ENCODE assay signal across 17 mouse cellular contexts in the genomic region with DNA sequence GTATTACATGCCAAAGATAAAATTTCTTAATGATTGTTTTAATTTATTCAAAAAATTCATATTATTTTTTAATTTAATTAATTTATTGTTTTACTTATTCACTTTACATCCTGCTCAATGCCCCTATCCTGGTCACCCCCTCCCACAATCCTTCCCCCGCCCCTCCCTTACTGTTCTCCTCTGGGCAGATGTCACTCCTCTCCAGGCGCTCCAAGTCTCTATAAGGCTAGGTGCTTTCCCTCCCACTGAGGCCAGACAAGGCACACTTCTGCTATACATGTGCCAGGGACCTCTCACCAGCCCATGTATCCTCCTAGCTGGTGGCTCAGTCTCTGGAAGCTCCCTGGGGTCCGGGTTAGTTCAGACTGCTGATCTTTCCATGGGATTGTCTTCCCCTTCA.
"Had no signal": no experiment of that assay in that cellular context is flagged by ENCODE, and none has a peak within 500 bp of the region (broad histone marks: within the 10 kb centered on the region; RNA-seq: fewer than 3 reads in every experiment).

No protein-coding gene starts in this region.

- H3K4me1 ChIP-seq: liver, embryonic 13.5 days; neural tube, embryonic 12.5 days; stomach, embryonic 15.5 days had no signal

- H3K27me3 ChIP-seq: liver, embryonic 13.5 days; neural tube, embryonic 12.5 days; stomach, embryonic 15.5 days had no signal

- H3K27ac ChIP-seq: left cerebral cortex, adult 2 months; liver, embryonic 13.5 days; neural tube, embryonic 12.5 days; stomach, embryonic 15.5 days had no signal

- H3K9ac ChIP-seq: liver, embryonic 13.5 days; neural tube, embryonic 12.5 days; stomach, embryonic 15.5 days had no signal

- DNase-seq: kidney, adult 2 months; kidney, postnatal 10 days; kidney, postnatal 36 days; layer of hippocampus, postnatal 36 days; liver, embryonic 13.5 days; lung, adult 2 months; lung, postnatal 14 days; lung, postnatal 4 days; retina, postnatal 1 day; right cerebral cortex, postnatal 25 days; spleen, adult 18-20 months; thymus, postnatal 25 days had no signal

- H3K4me2 ChIP-seq: liver, embryonic 13.5 days; neural tube, embryonic 12.5 days; stomach, embryonic 15.5 days had no signal

- H3K9me3 ChIP-seq: liver, embryonic 13.5 days; neural tube, embryonic 12.5 days; stomach, embryonic 15.5 days had no signal

- ATAC-seq: intestine, postnatal 0 days; midbrain, embryonic 16.5 days had no signal

- H3K4me3 ChIP-seq: left cerebral cortex, adult 2 months; liver, embryonic 13.5 days; neural tube, embryonic 12.5 days; stomach, embryonic 15.5 days had no signal

- H3K36me3 ChIP-seq: liver, embryonic 13.5 days; neural tube, embryonic 12.5 days; stomach, embryonic 15.5 days had no signal
